Mouse (Mus musculus): ENCODE data around the gene Ebf1.

Ebf1 gene

DNA sequence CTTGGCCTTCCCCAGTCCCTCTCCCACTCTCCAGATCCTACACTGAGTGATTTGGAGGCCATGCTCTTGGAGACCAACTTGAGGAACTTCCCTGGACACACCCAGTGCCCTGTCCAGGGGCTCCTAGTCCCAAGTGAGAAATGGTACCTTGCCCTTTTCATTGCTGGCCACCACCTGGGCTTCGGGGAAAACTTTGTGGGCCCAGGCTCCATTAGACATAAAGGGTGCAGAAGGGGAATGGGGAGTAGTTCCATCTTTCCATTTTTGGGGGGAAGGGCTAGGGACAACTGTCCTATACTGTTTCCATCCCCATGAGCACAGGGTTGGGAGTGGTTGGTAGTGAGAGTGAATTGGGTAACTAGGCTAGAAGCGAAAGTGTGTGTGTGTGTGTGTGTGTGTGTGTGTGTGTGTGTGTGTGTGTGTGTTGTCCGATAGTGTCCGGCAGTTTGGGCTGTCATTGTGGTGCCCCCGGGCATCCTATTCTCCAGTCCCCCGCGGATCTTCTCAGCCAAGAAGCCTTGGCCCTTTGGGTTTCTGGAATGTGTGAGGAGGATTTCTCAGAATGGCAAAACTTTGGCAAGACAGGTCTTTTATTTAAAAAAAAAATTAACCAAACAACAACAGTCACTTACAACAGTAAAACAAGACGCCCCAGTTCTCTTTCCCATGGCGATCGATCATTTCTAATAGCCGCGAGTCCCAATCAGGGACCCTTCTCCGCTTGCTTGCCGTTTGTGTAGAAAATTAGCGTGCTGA, 2.2 kb downstream of the Ebf1 start:
- peak; percentile 50 for DNase-seq (ENCODE audit: low read depth, low spot score)

GRCm38 (mm10) chr11:44619887-44620693, 3.0 kb downstream of the Ebf1 start:
- DNase-seq (ENCODE audit: low read depth, low spot score): peak; percentile 23

GRCm38 (mm10) chr11:44620694-44621446, 3.8 kb downstream of the Ebf1 start:
- DNase-seq (ENCODE audit: low read depth, low spot score): no peak

- DNase-seq (ENCODE audit: low read depth, low spot score): no peak
These were observed 4.5 kb downstream of the Ebf1 start for GRCm38 (mm10) chr11:44621615-44622014.

DNA sequence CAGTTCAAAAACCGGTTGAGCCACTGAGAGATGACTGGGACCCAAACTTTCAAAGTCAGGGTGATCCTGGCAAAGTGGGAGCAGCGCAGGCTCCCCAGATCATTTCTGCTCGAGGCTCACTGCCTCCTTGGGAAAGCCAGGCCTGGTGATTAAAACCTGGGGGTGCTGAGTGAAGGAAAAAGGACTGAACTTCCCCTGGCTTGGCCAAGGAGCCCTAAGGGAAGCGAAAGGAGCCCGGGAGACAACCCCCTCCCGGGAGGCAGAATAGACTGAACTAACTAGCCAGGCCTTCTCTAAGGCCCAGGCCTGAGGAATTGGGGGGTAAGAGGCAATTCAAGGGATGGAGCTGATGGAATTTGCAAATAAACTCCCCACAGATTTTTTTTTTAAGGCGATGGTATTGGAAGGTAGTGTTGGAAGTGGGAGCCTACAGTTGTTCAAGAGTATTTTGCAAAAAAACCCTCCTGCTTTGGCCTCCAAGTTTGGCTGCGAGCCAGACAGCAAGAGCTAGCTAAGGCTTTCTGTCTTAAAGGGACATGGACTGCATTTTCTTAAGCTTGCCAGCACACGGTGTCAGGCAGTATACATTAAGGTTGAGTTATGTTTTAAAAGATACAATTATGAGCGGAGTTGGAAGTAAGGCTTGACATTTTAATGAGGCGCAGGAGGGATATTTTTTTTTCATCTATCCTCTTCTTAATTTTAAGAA, 5.1 kb downstream of the Ebf1 start:
- peak; percentile 43 for DNase-seq (ENCODE audit: low read depth, low spot score)

GRCm38 (mm10) chr11:44624564-44624963, 7.4 kb downstream of the Ebf1 start:
- no peak for DNase-seq (ENCODE audit: low read depth, low spot score)

DNA sequence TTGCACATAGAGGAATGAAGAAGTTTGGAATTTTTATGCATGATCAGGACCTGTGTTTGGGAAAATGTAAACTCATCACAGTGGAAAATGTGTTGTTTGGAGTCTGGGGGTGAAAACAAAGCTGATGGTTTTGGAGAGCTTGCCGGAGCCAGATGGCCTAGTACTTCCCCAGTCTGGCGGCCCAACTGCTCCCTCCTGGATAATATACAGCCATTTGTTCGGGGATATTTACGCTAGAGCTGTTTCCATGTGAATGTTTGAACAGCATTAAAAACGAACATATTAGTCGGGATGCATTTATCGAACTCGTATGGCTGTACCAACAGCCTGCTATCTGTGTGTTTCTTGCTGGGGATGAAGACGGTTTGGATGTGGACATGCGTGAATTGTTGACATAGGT, 8.9 kb downstream of the Ebf1 start:
- DNase-seq (ENCODE audit: low read depth, low spot score): no peak

DNA sequence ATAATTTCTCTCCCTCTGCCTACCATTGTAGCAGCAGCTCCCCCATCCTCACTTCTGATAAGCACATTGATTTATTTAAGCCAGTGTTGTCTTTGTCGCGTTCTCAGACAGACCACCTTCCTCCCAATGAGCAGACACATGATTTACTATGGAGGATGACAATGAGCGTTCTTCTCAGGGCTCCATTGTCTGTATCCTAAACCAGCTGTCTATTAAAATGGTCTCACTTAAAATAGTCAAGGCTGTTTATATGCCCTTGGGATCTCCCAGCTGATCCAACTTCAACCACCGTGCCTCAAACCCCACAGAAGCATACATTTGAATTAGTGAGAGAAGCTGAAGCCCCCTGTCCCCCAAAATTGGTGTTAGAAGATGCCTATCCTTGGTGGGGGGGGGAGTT, 11.3 kb downstream of the Ebf1 start:
- DNase-seq (ENCODE audit: low read depth, low spot score): no peak

DNA sequence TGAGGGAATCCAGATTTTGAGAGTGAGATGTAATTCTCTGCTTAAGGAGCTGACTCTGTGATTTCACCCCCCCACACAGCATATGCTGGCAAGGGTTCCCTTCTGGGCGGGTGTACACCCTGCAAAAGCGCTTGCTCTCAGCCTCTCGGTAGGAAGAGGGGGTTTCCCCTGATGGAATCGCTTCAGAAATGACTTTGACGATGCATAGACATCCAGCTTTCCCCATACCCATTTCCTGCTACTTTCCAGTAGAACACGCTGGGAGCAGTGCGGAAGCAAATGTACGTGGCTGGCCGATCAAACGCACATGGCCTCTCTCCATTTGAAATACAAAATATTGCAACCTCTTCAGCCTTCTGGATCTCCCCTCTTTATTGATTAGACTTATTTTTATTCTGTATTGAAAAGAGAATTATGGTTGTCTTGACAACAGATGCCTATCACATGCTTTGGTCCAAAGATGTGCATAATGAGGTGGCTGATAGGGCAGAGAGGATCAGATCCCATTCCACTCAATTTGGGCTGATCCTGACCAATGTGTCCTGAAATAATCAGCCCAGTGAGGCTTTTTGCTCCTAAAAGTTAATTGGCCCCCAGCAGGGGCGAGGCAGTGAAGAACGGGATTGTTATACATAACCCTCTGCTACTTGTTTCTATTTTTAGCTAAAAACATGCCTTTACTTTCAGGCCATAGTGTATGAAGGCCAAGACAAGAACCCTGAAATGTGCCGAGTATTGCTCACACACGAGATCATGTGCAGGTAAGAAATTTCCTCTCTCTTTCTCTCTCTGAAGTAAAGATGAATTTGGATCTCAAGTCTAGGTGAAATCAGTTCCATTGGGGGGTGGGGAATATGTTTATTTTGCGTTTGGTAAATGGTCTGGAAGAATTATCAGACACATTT, 15.2 kb downstream of the Ebf1 start:
- DNase-seq (ENCODE audit: low read depth, low spot score): no peak

DNA sequence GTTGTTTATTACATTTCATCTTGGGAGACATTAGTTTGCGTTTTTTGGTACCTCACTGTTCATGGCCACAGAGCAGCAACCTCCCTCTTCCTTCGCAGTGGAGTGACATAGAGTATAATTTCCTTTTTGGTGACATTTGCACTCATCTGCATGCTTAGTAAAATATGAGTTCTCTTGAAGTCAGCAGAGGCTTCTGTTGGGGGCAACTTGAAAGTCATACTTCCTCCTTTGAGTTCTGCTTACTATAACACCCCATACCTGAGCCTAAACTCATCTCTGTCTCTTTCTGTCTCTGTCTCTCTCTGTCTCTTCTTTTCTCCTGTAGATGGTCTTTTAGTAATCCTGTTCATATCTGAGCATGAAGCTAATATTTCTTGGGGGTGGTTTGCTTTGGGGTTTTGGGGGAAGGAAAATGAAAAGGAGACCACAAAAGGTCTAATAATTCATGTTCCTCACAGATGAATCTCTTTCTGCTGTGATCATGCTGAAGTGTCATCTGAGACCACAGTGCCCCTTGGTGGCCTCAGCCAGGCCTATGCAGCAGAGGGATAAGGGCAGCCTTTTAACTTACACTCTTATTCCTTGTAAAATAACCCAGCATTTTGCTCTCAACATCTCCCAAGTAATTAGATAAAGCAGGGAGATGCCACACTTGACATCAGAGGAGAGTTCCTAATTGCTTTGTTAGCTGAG, 16.0 kb downstream of the Ebf1 start:
- DNase-seq (ENCODE audit: low read depth, low spot score): no peak

DNA sequence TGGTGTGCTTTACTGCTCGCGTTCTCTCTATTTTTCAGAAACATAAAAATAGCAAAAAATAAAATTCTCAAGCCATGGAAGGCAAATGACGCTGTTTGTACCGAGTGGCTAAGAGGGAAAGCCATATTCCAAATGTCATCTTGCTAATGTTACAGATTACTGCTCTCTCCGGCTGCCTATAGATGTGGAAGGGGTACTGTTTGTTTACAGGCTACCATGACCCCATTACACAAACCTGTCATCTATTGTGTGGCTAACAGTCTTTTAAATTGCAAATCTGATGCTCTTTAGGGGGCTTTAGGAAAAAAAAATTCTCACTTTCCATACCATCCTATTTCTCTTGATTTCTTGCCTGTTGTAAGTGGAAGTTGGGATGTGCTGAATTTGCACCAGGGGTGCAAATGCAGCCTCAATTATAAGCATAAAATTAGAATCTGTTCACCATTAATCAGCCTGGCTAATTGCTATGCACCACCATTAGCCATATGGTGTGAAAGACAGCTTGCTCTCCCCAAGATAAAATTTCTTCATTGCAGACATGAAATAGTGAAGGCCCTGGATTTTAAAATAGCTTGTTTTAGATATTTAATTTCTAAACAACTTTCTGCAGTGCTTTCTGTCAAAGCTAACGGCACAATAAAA, 17.6 kb downstream of the Ebf1 start:
- no peak for DNase-seq (ENCODE audit: low read depth, low spot score)

- DNase-seq (ENCODE audit: low read depth, low spot score): no peak
These were observed 19.1 kb downstream of the Ebf1 start for GRCm38 (mm10) chr11:44636241-44636640.

- DNase-seq (ENCODE audit: low read depth, low spot score): no peak
These were observed 21.2 kb downstream of the Ebf1 start for GRCm38 (mm10) chr11:44638193-44638754.

DNA sequence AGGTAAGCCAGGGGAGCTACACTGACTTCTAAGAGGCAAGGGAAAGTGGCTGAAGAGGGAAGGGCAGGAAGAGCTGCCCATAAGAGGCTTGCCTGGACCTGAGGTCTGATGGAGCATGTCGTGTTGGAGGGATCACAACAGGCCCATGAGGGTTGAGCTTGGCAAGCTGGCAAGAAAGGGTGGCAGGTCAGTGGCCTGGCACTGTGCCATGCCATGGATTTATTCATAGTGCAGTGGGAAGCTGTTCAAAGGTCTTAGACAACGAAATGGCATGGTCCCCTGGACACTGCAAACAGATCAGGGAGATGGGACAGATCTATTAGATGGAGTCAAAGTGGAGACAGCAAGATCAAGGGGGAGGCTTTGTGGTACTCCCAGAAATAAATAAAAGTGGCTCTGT, 24.4 kb downstream of the Ebf1 start:
- DNase-seq (ENCODE audit: low read depth, low spot score): no peak

DNA sequence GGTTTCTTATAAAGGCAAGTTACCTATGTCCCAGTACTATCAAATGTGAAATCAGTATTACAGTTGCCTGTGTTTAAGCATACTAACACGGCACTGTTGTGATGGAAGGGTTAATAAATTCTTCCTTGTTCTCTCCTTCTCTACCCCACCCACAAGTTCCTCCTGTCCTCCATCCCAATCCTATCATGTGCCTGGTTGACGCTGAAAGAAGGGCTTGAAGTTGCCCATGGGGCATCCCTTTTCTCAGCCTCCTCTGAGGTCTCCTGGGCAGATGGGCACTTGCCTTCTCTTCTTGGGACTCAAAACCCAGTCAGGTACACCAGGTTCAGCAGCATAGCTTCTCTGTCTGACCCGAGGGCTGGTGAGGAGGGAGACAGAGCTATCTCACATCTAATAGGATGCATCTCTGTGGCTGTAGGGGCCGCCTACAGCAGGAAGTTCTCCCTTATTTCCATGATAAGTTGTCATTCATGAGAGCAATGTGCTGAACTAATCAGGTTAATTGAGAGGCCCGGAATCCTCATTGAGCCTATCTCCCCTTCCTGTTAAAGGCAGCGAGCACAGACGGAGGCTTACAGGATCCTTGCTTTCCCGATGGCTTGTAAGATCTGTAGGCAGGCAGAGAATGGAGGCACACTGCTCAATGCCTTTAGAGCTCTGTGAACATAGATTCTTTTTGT, 37.4 kb downstream of the Ebf1 start:
- DNase-seq (ENCODE audit: low read depth, low spot score): no peak

- DNase-seq (ENCODE audit: low read depth, low spot score): no peak
These were observed 38.4 kb downstream of the Ebf1 start for GRCm38 (mm10) chr11:44655468-44655867.

GRCm38 (mm10) chr11:44656916-44657315, 39.8 kb downstream of the Ebf1 start:
- DNase-seq (ENCODE audit: low read depth, low spot score): no peak

DNA sequence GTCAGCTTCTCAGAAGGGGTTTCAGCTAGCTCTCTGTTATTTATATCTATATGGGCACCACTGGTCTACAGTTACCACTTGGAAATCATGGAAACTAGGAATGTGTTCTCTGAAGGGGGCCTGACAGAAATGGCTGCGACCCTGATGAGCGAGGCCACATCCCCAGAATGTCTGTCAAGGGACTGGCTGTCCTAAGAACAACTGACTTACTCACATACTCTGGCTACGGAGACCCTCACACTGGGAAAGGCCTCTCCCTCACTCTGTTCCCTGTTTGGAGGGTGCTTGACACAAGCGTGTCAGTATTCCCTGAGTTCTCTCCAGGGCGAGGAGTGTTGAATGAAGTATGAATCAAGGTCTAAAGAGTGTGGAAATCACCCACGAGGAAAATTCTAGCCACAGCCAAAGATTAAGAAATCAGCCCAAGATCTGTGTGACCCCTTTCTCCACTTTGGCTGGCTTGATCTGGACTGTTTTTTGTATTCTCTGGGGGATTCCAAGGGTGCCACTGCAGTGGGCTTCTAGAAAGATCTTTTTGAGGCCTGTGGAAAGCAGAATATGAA, 40.8 kb downstream of the Ebf1 start:
- peak; percentile 14 for DNase-seq (ENCODE audit: low read depth, low spot score)
